Mouse (Mus musculus) kidney, adult 2 months (tissue): ENCODE results near the gene Cbfa2t3.

Source experiments
- CTCF ChIP-seq: fragments of 200-500 bp; conservative IDR thresholded peaks from 2 replicates; pipeline ENCODE4 v1.5.1; 2011; ENCODE audit warnings: low read depth, mild to moderate bottlenecking, control low read depth, low read length, moderate library complexity, mixed read lengths; ENCODE audit not compliant: insufficient read depth, insufficient read length
- POLR2A ChIP-seq: fragments of 200-500 bp; IDR thresholded peaks from one replicate; pipeline ENCODE4 v1.6.1; 2011; ENCODE audit warnings: low read depth, low read length, control low read depth

DNA sequence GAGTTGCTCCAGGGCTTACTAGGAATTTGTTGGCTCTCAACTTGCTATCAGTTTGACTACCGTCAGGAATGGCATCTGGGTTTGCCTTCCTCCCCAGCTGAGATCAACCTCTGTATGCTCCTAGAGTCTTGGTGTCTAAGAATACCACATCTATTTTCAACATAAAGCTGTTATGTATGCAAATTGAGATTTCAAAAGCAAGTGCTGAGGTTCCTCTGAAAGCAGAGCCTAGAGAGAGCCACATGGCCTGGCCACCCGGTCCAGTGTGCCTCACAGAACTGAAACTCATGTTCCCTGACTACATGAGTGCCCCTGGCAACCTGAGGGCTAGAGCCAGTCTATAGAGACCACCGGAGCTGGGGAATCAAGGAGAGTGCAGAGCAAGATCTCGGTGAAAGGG, 93.5 kb downstream of the Cbfa2t3 start:
- TF ChIP-seq POLR2A (no peak), CTCF (no peak)
